Mouse (Mus musculus): Measurements from ENCODE around the gene Smyd3. TPM values are rescaled to one million over a fixed set of nuclear protein-coding genes. Genes with fewer than 3 reads are reported as not detected.

Smyd3 gene
- total and polyA plus RNA-seq, 3 experiments = 2.7 to 8.1 (median 7.6) TPM

GRCm38 (mm10) chr1:179551921-179552320 is 34.1 kb upstream of the Smyd3 start:
- H3K27ac ChIP-seq = peak overlapping the region; percentile 36
- H3K4me3 ChIP-seq = no peak overlapping the region
- H3K36me3 ChIP-seq (ENCODE audit: control insufficient read depth, insufficient read depth, low read length) = peaks cover 31% of the 10 kb centered on the region
- intact Hi-C loops (cut with DNase I) = no loop called here
- peaks cover 28% of the 10 kb centered on the region for H3K4me1 ChIP-seq (ENCODE audit: control insufficient read depth, insufficient read depth, low read length)
- peaks cover 9% of the 10 kb centered on the region for H3K79me2 ChIP-seq (replicated peaks; ENCODE audit: control insufficient read depth, insufficient read depth, low read length)
- H3K9ac ChIP-seq (ENCODE audit: low read depth, low read length) = no peak overlapping the region
- WGBS = 69% methylated on average over 4 of the region's 4 CpGs
- no peak for TF ChIP-seq CTCF (IDR thresholded peaks at IDR 0.05)
- TF ChIP-seq EP300 (IDR thresholded peaks at IDR 0.05; ENCODE audit: insufficient read depth, low read depth, low read length) = no peak
- TF ChIP-seq POLR2A (IDR thresholded peaks at IDR 0.05; ENCODE audit: insufficient read depth, low read depth, low read length) = no peak
- no peak for DNase-seq
- H3K27me3 ChIP-seq (ENCODE audit: control insufficient read depth, insufficient read depth, low read length) = no peaks in the 10 kb centered on the region

DNA sequence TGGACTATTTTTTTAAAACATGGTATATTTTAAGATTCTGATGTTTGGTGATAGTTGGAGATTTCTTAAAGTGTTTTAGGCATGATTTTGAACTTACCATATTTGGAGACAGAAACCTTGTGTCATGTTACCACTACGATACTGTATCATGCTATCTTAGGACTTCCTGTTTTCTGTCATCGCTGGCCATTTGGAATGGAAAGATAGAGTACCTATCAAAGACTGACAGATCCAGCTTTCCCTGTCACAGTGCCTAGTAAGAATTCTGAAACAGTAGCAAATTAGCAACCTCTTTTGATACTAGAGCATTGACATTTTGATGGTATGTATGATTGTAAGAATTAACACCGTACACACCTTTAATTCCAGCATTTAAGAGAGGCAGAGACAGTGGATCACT is 33.5 kb upstream of the Smyd3 start:
- intact Hi-C loops (cut with DNase I) = no loop called here
- peaks cover 31% of the 10 kb centered on the region for H3K36me3 ChIP-seq (ENCODE audit: control insufficient read depth, insufficient read depth, low read length)
- H3K79me2 ChIP-seq (replicated peaks; ENCODE audit: control insufficient read depth, insufficient read depth, low read length) = peaks cover 9% of the 10 kb centered on the region
- WGBS = 30% methylated on average over 3 of the region's 3 CpGs
- no peaks in the 10 kb centered on the region for H3K27me3 ChIP-seq (ENCODE audit: control insufficient read depth, insufficient read depth, low read length)
- no peak overlapping the region for H3K4me3 ChIP-seq
- TF ChIP-seq CTCF (IDR thresholded peaks at IDR 0.05) (no peak), POLR2A (IDR thresholded peaks at IDR 0.05; ENCODE audit: insufficient read depth, low read depth, low read length) (no peak)
- peak overlapping the region; percentile 36; the same call in 1 of the 2 replicates for H3K27ac ChIP-seq
- no peak overlapping the region for H3K9ac ChIP-seq (ENCODE audit: low read depth, low read length)
- H3K4me1 ChIP-seq (ENCODE audit: control insufficient read depth, insufficient read depth, low read length) = peaks cover 24% of the 10 kb centered on the region
- no peak for DNase-seq

DNA sequence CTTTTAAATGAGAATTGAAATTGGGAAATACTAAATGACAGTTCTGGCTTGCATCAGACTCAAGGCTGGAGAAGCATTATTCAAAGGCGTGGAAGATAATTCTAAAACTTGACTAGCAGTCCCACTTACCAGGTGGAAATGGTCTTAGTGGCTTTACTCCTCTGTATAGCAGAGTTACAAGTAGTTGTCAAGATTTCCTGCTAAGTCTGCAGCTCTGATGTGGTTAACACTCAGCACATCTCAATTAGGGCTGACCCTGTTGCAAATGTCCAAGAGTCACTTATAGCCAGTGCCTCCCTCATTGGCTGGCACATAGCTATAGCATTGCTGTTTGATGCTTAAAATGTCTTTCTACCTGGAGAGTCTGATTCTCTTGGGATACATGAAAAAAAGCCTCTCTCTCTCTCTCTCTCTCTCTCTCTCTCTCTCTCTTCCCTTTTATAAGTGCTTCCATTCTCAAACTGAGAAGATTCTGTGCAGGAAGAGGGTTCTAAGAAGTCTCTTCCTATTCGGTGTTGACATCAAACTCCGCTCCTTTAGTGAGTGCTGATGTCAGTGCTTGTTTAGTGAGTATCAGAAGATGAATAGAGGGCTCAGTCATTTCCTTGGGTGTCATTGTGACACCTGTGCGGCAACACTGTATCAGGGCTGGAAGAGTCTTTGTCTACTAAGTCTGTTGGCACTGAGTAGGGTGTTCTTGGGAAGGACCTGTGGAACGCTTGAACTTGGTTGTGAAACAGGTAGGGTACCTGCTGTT is 31.3 kb upstream of the Smyd3 start:
- peaks cover 31% of the 10 kb centered on the region for H3K36me3 ChIP-seq (ENCODE audit: control insufficient read depth, insufficient read depth, low read length)
- TF ChIP-seq CTCF (IDR thresholded peaks at IDR 0.05) (no peak), EP300 (IDR thresholded peaks at IDR 0.05; ENCODE audit: insufficient read depth, low read depth, low read length) (no peak), POLR2A (IDR thresholded peaks at IDR 0.05; ENCODE audit: insufficient read depth, low read depth, low read length) (no peak)
- no peak for DNase-seq
- no peak overlapping the region; the same call in 1 of the 2 replicates for H3K27ac ChIP-seq
- intact Hi-C loops (cut with DNase I) = loop anchor here (5.0 kb wide), 1 partner anchor 58 kb away; no protein-coding TSS in a partner anchor
- 61% methylated on average over 5 of the region's 5 CpGs for WGBS
- no peaks in the 10 kb centered on the region for H3K27me3 ChIP-seq (ENCODE audit: control insufficient read depth, insufficient read depth, low read length)
- peaks cover 27% of the 10 kb centered on the region for H3K4me1 ChIP-seq (ENCODE audit: control insufficient read depth, insufficient read depth, low read length)
- H3K9ac ChIP-seq (ENCODE audit: low read depth, low read length) = no peak overlapping the region
- H3K79me2 ChIP-seq (replicated peaks; ENCODE audit: control insufficient read depth, insufficient read depth, low read length) = peaks cover 5% of the 10 kb centered on the region
- no peak overlapping the region for H3K4me3 ChIP-seq

- 65% methylated on average over 11 of the region's 11 CpGs for WGBS
- Histone ChIP-seq H3K27me3 (ENCODE audit: control insufficient read depth, insufficient read depth, low read length) (no peaks in the 10 kb centered on the region), H3K4me1 (ENCODE audit: control insufficient read depth, insufficient read depth, low read length) (peaks cover 19% of the 10 kb centered on the region), H3K36me3 (ENCODE audit: control insufficient read depth, insufficient read depth, low read length) (peaks cover 22% of the 10 kb centered on the region), H3K9ac (ENCODE audit: low read depth, low read length) (peak overlapping the region; percentile 8; the same call in 1 of the 2 replicates), H3K4me3 (peak overlapping the region; percentile 88), H3K79me2 (replicated peaks; ENCODE audit: control insufficient read depth, insufficient read depth, low read length) (peaks cover 4% of the 10 kb centered on the region), H3K27ac (peak overlapping the region; percentile 97)
- 0 out of 2 replicates have a peak, but pooled peaks have one; percentile 15 for TF ChIP-seq EP300 (IDR thresholded peaks at IDR 0.05; ENCODE audit: insufficient read depth, low read depth, low read length)
- TF ChIP-seq CTCF (IDR thresholded peaks at IDR 0.05) = no peak
- no peak for DNase-seq
- intact Hi-C loops (cut with DNase I) = loop anchor here (5.0 kb wide), 1 partner anchor 59 kb away; no protein-coding TSS in a partner anchor
These were observed 30.4 kb upstream of the Smyd3 start for GRCm38 (mm10) chr1:179548220-179548619.

GRCm38 (mm10) chr1:179547176-179547575 is 29.3 kb upstream of the Smyd3 start:
- Histone ChIP-seq H3K4me3 (peak overlapping the region; percentile 88), H3K27me3 (ENCODE audit: control insufficient read depth, insufficient read depth, low read length) (no peaks in the 10 kb centered on the region), H3K36me3 (ENCODE audit: control insufficient read depth, insufficient read depth, low read length) (peaks cover 18% of the 10 kb centered on the region), H3K9ac (ENCODE audit: low read depth, low read length) (peak overlapping the region; percentile 59), H3K4me1 (ENCODE audit: control insufficient read depth, insufficient read depth, low read length) (peaks cover 13% of the 10 kb centered on the region), H3K27ac (peak overlapping the region; percentile 97), H3K79me2 (replicated peaks; ENCODE audit: control insufficient read depth, insufficient read depth, low read length) (peaks cover 4% of the 10 kb centered on the region)
- intact Hi-C loops (cut with DNase I) = loop anchor here (2.0 to 5.0 kb wide), 4 partner anchors 30 to 78 kb away; no protein-coding TSS in a partner anchor
- DNase-seq = no peak
- WGBS = 8% methylated on average over 5 of the region's 5 CpGs
- no peak for TF ChIP-seq POLR2A (IDR thresholded peaks at IDR 0.05; ENCODE audit: insufficient read depth, low read depth, low read length)
- TF ChIP-seq CTCF (IDR thresholded peaks at IDR 0.05) = no peak
- no peak for TF ChIP-seq EP300 (IDR thresholded peaks at IDR 0.05; ENCODE audit: insufficient read depth, low read depth, low read length)

- peak overlapping the region; percentile 88 for H3K4me3 ChIP-seq
- no peaks in the 10 kb centered on the region for H3K27me3 ChIP-seq (ENCODE audit: control insufficient read depth, insufficient read depth, low read length)
- whole genome bisulfite sequencing = under 1% methylated on average over 44 of the region's 44 CpGs
- peaks cover 11% of the 10 kb centered on the region for H3K4me1 ChIP-seq (ENCODE audit: control insufficient read depth, insufficient read depth, low read length)
- H3K27ac ChIP-seq = peak overlapping the region; percentile 97
- intact Hi-C loops (cut with DNase I) = loop anchor here (2.0 to 5.0 kb wide), 4 partner anchors 30 to 78 kb away; no protein-coding TSS in a partner anchor
- TF ChIP-seq POLR2A (IDR thresholded peaks at IDR 0.05; ENCODE audit: insufficient read depth, low read depth, low read length) (no peak), CTCF (IDR thresholded peaks at IDR 0.05) (peak; percentile 32)
- no peak for DNase-seq
- H3K9ac ChIP-seq (ENCODE audit: low read depth, low read length) = peak overlapping the region; percentile 76
- peaks cover 14% of the 10 kb centered on the region for H3K36me3 ChIP-seq (ENCODE audit: control insufficient read depth, insufficient read depth, low read length)
- H3K79me2 ChIP-seq (replicated peaks; ENCODE audit: control insufficient read depth, insufficient read depth, low read length) = peaks cover 4% of the 10 kb centered on the region
These were observed 28.7 kb upstream of the Smyd3 start for GRCm38 (mm10) chr1:179546551-179546917.
